Mouse (Mus musculus): ENCODE measurements around the gene Nxnl1. TPM values are rescaled to one million over a fixed set of nuclear protein-coding genes. Genes with fewer than 3 reads are reported as not detected.

Gene Nxnl1
- polyA plus RNA-seq, 1 experiment: not detected

DNA sequence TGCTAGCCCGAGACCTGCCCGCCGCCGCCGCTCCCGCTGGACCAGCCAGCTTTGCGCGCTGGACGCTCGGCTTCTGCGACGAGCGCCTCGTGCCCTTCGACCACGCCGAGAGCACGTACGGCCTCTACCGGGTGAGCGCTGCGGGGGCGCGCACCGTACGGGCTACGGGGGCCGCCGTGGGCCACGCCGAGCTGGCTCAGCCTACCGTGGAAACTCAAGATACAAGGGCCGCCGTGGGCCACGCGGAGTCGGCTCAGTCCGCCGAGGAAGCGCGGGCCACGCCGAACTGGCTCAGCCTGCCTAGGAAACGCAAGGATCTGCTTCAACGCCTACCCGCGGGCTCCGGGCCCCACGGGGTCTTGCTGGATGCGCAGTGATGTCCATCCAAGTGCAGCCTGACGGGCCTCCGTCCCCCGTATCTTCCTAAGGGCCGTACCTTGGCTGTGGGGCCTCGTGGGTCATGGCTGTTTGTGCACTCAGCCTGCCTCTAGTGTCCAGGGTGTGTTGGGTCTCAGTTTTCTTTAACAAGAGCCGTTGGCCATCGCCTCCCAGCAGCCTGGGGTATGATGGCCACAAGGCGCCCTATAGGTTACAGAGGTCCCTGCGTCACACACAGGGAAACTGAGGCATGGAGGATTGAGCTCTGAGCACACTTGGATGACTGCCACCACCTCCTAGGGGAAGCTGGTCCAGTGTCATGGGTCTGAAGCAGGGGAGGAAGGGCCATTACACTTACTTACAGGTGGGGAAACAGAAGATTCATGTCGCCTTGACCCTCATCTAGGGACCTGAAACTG is 26.2 kb upstream of the Nxnl1 start:
- no peak for TF ChIP-seq GATA1 (IDR thresholded peaks at IDR 0.05; ENCODE audit: low read length)

DNA sequence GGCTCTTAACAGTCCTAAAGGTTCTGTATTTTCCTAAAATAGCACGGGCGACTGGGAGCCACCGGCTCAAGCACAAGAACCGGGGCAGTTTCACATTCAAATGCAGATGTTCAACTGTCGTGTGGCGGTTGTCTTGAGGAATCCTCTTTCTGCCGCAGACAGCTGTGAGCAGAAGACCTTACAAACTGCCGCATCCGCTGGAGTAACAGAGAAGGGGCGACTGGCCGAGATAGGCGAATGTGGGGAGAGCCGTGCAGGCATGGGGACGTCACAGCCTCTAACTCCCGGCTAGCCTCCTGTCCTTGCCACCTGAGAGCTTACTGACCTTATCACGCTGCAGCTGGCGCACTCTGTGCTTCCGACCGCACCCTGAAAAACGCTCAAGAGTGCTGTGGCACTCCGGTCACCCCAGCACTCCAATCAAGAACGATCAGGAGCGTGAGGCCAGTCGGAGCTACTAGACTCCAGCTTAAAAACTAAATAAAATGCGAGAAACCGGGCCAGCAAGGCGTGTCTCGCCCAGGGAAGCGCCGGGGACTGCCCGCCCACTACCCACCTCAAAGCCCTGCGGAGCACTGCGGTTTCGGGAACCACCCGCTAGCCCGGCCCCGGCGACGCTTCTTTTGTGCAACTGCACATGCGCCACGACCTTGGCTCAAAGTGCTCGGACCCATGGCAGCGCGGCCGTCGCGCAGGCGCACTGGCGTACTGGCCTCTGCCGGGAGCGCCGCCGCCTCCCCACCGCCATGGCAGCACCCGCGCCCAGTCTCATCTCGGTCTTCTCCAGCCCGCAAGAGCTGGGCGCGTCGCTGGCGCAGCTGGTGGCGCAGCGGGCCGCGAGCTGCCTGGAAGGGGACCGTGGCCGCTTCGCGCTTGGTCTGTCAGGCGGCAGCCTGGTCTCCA is 25.3 kb upstream of the Nxnl1 start, which contains the start of gene Pgls:
Gene Pgls (plus strand): TSS at position 706 of the 903 bp plus-strand sequence.
- TF ChIP-seq GATA1 (IDR thresholded peaks at IDR 0.05; ENCODE audit: low read length): no peak

- TF ChIP-seq GATA1 (IDR thresholded peaks at IDR 0.05; ENCODE audit: low read length): no peak
Measured at GRCm38 (mm10) chr8:71591017-71591416, 24.6 kb upstream of the Nxnl1 start.

DNA sequence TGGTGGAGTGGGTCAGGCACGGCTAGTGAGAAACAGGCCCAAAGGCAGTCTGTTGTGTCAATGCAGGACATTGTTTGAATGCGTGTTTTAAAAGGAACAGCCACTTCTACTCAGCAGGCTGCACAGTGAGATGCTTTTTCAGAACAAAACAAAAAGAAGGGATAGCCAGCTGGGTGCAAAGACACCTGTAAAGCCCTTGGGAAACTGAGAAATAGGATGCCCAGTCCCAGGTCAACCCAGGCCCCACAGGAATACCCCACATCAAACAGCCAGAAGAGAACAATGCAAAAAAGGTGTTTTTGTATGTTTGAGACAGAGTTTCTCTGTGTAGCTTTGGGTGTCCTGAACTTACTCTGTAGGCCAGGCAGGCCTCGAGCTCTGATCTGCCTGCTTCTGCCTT is 22.4 kb upstream of the Nxnl1 start:
- no peak for TF ChIP-seq GATA1 (IDR thresholded peaks at IDR 0.05; ENCODE audit: low read length)

DNA sequence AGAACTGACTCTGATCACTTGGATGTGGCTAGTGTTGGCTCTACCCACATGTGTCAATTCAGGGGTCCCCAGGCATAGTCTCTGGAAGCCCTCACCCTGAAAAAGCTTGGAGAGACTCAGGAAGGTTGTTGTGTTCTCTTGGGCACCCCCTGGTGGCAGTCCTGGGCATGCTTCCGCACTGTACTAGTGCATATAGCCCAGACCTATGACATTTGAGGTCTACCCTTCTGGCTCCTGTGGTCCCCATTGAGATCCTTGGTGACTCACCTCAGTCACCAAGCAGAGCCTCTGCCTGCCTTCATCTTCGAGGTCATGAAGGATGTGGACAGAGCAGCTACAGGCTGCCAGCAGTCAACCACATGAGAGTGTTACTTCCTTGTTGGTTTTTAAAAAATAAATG is 20.5 kb upstream of the Nxnl1 start:
- no peak for TF ChIP-seq GATA1 (IDR thresholded peaks at IDR 0.05; ENCODE audit: low read length)

- TF ChIP-seq GATA1 (IDR thresholded peaks at IDR 0.05; ENCODE audit: low read length): no peak
Measured at GRCm38 (mm10) chr8:71580201-71580600, 13.8 kb upstream of the Nxnl1 start.

DNA sequence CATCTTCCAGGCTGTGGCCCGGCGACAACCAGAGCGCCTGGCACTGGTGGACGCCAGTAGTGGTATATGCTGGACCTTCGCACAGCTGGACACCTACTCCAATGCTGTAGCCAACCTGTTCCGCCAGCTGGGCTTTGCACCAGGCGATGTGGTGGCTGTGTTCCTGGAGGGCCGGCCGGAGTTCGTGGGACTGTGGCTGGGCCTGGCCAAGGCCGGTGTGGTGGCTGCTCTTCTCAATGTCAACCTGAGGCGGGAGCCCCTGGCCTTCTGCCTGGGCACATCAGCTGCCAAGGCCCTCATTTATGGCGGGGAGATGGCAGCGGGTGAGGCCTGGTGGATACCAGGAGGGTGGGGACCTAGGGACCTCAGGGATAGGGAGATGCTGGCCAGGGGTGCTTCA is 13.1 kb upstream of the Nxnl1 start:
- TF ChIP-seq GATA1 (IDR thresholded peaks at IDR 0.05; ENCODE audit: low read length): no peak

- TF ChIP-seq GATA1 (IDR thresholded peaks at IDR 0.05; ENCODE audit: low read length): no peak
Measured at GRCm38 (mm10) chr8:71579009-71579408, 12.6 kb upstream of the Nxnl1 start.

- no peak for TF ChIP-seq GATA1 (IDR thresholded peaks at IDR 0.05; ENCODE audit: low read length)
Measured at GRCm38 (mm10) chr8:71577856-71578387, 11.5 kb upstream of the Nxnl1 start.

GRCm38 (mm10) chr8:71575020-71575419 is 8.6 kb upstream of the Nxnl1 start:
- no peak for TF ChIP-seq GATA1 (IDR thresholded peaks at IDR 0.05; ENCODE audit: low read length)

GRCm38 (mm10) chr8:71574426-71574825 is 8.0 kb upstream of the Nxnl1 start:
- no peak for TF ChIP-seq GATA1 (IDR thresholded peaks at IDR 0.05; ENCODE audit: low read length)

DNA sequence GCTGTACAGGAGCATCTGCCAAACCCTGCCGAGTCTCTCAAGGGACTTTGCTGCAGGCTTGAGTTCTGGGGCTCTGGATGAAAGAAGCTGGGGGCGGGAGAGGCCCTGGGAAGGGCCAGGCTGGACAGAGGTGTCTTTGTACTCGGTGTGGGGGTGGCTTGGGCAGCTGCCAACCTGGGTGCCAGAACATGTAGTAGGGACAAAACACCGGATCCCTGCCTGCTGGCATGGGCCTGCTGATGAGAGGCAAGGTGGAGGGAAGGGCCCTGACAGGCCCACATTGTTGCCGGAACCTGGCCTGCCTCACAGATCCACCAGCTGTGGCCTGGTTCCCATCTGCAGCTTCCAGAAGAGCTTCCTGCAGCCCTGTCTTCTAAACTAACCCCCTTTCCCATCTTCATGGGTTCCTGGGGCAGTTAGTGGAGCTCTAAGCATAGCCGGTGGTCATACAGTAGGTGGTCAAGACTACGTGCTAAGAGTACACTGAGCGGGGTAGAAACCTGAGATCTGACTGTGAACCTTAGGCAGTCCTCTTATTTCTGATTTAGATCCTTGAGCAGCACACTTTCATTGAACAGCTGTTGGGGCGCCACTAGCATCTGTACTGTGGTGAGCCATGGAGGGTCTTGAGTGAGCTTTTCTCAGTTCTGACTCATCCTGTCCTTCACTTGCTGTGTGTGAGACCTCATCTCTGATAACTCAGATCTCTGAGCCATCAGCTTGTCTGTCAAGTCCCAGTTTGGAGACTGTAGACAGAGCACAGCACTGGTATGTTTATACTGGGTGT is 6.6 kb upstream of the Nxnl1 start:
- no peak for TF ChIP-seq GATA1 (IDR thresholded peaks at IDR 0.05; ENCODE audit: low read length)

DNA sequence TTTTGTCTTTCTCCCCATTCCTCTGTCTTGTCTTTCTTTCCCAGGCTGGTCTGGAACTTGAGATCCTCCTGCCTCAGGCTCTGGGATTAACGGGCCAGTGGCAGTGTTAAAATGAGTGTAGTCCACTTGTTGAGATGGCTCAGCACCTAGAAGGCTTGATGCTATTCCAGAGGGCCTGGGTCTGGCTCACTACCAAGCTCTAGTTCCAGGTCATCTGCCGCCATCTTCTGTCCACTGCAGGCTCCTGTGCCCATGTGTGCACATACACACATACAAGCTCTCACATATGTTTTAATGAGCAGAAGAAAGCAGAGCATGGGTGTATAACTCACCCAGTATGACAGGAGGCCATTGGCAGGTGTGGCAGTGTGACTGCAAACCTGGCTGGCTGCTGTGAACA is 5.7 kb upstream of the Nxnl1 start:
- TF ChIP-seq GATA1 (IDR thresholded peaks at IDR 0.05; ENCODE audit: low read length): no peak

DNA sequence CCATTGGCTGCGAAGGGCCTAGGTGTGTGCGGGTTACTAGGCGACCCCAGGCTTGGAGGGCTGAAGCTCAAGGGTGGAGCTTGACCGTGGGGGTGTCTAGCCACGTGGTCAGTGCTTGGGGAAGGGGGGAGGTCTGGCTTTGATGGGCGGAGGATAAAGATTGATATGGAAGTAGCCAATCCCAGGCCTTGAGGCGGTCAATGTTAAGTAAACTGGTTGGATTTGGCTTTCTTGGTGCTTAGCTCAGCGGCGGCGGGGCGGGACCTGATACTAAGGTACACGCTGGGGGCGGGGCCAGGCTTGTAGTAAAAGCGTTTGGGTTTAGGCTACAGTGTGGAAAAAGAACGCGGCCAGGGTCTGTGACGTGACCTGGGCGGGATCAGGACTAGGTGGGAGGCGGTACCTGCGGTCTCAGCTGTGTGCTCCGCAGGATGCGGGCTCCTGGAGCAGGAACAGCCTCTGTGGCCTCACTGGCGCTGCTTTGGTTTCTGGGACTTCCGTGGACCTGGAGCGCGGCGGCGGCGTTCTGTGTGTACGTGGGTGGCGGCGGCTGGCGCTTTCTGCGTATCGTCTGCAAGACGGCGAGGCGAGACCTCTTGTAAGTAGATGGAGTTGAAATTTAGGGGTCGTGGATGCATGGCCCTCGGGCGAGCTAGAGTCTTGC is 4.0 kb upstream of the Nxnl1 start:
- no peak for TF ChIP-seq GATA1 (IDR thresholded peaks at IDR 0.05; ENCODE audit: low read length)

Measured in G1E-ER4 (cell line).